Mouse (Mus musculus) stomach, postnatal 0 days (tissue): ENCODE data around the gene Wdr74. TPM values are rescaled to one million over a fixed set of nuclear protein-coding genes. Genes with fewer than 3 reads are reported as not detected.

Experiments used
- ATAC-seq: fragments of 200-750 bp; cut with Nextera tagmentation; 2 replicates; pipeline ENCODE4 v1.8.0; 2017; ENCODE audit not compliant: low FRiP score, low TSS enrichment
- DNase-seq: peaks from one replicate; pipeline ENCODE4 v3.0.0-alpha.2; 2016; ENCODE audit warnings: low spot score
- H3K27ac ChIP-seq: fragments of 300-500 bp; sonication (generic); replicated peaks from 2 replicates; pipeline ENCODE4 v1.5.1; 2014; ENCODE audit warnings: mild to moderate bottlenecking, control low read depth
- H3K27me3 ChIP-seq: fragments of 300-500 bp; sonication (generic); 2 replicates; pipeline ENCODE4 v1.6.1; 2014; ENCODE audit warnings: low read length; ENCODE audit not compliant: control insufficient read depth, insufficient read depth
- H3K36me3 ChIP-seq: fragments of 300-500 bp; sonication (generic); 2 replicates; pipeline ENCODE4 v1.6.1; 2014; ENCODE audit warnings: low read length, mixed read lengths; ENCODE audit not compliant: control insufficient read depth, insufficient read depth
- H3K4me1 ChIP-seq: fragments of 300-500 bp; sonication (generic); replicated peaks from 2 replicates; pipeline ENCODE4 v1.6.1; 2014; ENCODE audit warnings: antibody characterized with exemption; ENCODE audit not compliant: control insufficient read depth, insufficient read depth
- H3K4me2 ChIP-seq: fragments of 300-500 bp; sonication (generic); replicated peaks from 2 replicates; pipeline ENCODE4 v1.6.1; 2014; ENCODE audit warnings: low read depth, mild to moderate bottlenecking, control low read depth, moderate library complexity
- H3K4me3 ChIP-seq: fragments of 300-500 bp; sonication (generic); 2 replicates; pipeline ENCODE4 v1.5.1; 2014; ENCODE audit warnings: low read depth, low read length, control low read depth
- H3K9ac ChIP-seq: fragments of 300-500 bp; sonication (generic); 2 replicates; pipeline ENCODE4 v1.6.1; 2014; ENCODE audit warnings: mild to moderate bottlenecking, low read length, control low read depth, mixed read lengths
- H3K9me3 ChIP-seq: fragments of 300-500 bp; sonication (generic); 2 replicates; pipeline ENCODE4 v1.6.1; 2016; ENCODE audit warnings: low read length; ENCODE audit not compliant: control insufficient read depth
- CTCF ChIP-seq: IDR thresholded peaks from 2 replicates; pipeline ENCODE4 v1.5.1; 2016; ENCODE audit warnings: antibody characterized with exemption, low read depth, mild to moderate bottlenecking, moderate library complexity
- EP300 ChIP-seq: optimal IDR thresholded peaks from 2 replicates; pipeline ENCODE3; 2016; ENCODE audit warnings: antibody characterized with exemption
- WGBS: fragments of 180-500 bp; shearing (Covaris S2); extraction: QIAGEN DNeasy Blood & Tissue Kit; methylation state at CpG from one replicate; pipeline ENCODE4 v1.1.7; 2014; 5-methylcytosine and 5-hydroxymethylcytosine counted together
- microRNA-seq: library from miRNA; unstranded; fragments of <30 nt; microRNA quantifications from one replicate; pipeline ENCODE4, GENCODE M21; 2016
- polyA plus RNA-seq: library from polyadenylated mRNA; unstranded; fragments of >200 nt; fragmentation: Nextera tagmentation; extraction: Ambion mirVana; gene quantifications from 2 replicates; pipeline ENCODE4 v1.2.1, GENCODE M21; 2015

The Wdr74 gene
- polyA plus RNA-seq, 1 experiment from 2014 or later, result 55.7 TPM

DNA sequence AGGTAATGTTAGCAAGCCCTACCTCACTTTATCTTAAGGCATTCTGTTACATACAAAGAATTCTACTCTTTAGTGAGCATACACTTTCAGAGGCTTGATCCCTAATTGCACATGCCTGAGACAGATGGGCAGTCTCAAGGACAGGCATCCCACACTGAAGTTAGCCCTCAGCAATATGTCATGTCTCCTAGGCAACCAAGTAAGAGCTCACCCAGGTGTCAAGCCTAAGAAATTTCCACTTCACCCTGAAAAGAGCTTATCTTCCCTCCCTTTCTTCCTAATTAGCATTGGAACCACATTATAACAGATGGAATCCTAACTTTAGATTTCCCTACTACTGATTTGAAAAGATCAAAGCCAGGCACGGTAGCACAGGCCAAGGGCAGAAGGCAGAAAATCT lies 53.5 kb downstream of the Wdr74 start:
- H3K9me3 ChIP-seq, result no peaks in the 10 kb centered on the region
- H3K9ac ChIP-seq, result no peak overlapping the region
- DNase-seq, result no peak
- 28% methylated on average over 1 of the region's 1 CpGs for WGBS
- no peak for ATAC-seq
- H3K4me3 ChIP-seq, result no peak overlapping the region
- H3K4me2 ChIP-seq, result no peak overlapping the region
- H3K27me3 ChIP-seq, result no peaks in the 10 kb centered on the region
- no peaks in the 10 kb centered on the region for H3K4me1 ChIP-seq
- H3K36me3 ChIP-seq, result peaks cover 9% of the 10 kb centered on the region
- no peak for TF ChIP-seq EP300
- no peak for TF ChIP-seq CTCF
- H3K27ac ChIP-seq, result no peak overlapping the region

DNA sequence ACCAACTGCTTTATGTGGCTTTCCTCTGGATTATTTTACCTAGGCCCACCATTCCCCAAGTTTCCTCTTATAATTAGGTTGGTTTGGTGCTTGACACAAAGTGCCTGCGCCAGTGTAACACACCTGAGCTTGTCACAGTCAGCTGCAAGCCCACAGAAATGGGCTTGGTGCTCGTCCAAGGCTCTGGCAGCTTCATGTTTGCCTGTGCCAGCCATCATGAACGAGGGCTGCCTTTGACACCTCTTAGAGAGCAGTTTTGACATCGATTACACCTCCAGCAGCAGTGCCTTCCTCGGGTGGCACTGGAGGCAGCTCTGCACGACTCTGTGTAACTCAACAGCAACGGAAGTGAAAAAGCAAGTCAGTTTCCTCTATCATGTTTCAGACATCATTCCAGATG lies 54.5 kb downstream of the Wdr74 start:
- WGBS, result 77% methylated on average over 7 of the region's 7 CpGs
- Histone ChIP-seq H3K36me3 (peaks cover 9% of the 10 kb centered on the region), H3K27me3 (no peaks in the 10 kb centered on the region), H3K27ac (no peak overlapping the region), H3K9me3 (no peaks in the 10 kb centered on the region), H3K4me1 (no peaks in the 10 kb centered on the region), H3K4me3 (no peak overlapping the region), H3K4me2 (no peak overlapping the region), H3K9ac (no peak overlapping the region)
- no peak for ATAC-seq
- TF ChIP-seq CTCF (no peak), EP300 (no peak)
- no peak for DNase-seq

Small RNA genes lying within 50 kb of the gene (microRNA-seq; reads per million reads assigned to microRNA genes)
- not detected for gene Mir6992

Other genes starting within 250 kb of the Wdr74 start
- 0.06 TPM in 1 of 2 replicates, not detected in the other for gene Slc22a8, start 144.6 kb upstream of the Wdr74 start, polyA plus RNA-seq
- not detected in 2 replicates for gene Slc22a6, start 117.8 kb upstream of the Wdr74 start, polyA plus RNA-seq
- gene Chrm1, start 72.0 kb upstream of the Wdr74 start, polyA plus RNA-seq, result 1.4 and 1.8 TPM in 2 replicates
- gene Slc3a2, start 12.5 kb upstream of the Wdr74 start, polyA plus RNA-seq, result 82.5 and 87.0 TPM in 2 replicates
- gene 1700092M07Rik, start 4.9 kb downstream of the Wdr74 start, polyA plus RNA-seq, result 0.59 and 0.62 TPM in 2 replicates
- 81.9 and 82.2 TPM in 2 replicates for gene Stx5a, start 5.6 kb downstream of the Wdr74 start, polyA plus RNA-seq
- gene Nxf1, start 21.2 kb downstream of the Wdr74 start, polyA plus RNA-seq, result 57.5 and 61.6 TPM in 2 replicates
- 114 and 117 TPM in 2 replicates for gene Tmem223, start 35.2 kb downstream of the Wdr74 start, polyA plus RNA-seq
- gene Tmem179b, start 38.6 kb downstream of the Wdr74 start, polyA plus RNA-seq, result 95.2 and 98.4 TPM in 2 replicates
- gene Taf6l, start 50.6 kb downstream of the Wdr74 start, polyA plus RNA-seq, result 9.7 and 10.5 TPM in 2 replicates
- 103 and 108 TPM in 2 replicates for gene Polr2g, start 62.8 kb downstream of the Wdr74 start, polyA plus RNA-seq
- gene Zbtb3, start 66.7 kb downstream of the Wdr74 start, polyA plus RNA-seq, result 2.3 TPM in 2 replicates
- gene Ttc9c, start 83.5 kb downstream of the Wdr74 start, polyA plus RNA-seq, result 20.8 and 23.1 TPM in 2 replicates
- 3.6 and 3.9 TPM in 2 replicates for gene Hnrnpul2, start 84.2 kb downstream of the Wdr74 start, polyA plus RNA-seq
- not detected in 2 replicates for gene AC129217.1, start 93.9 kb downstream of the Wdr74 start, polyA plus RNA-seq
- 75.9 and 79.4 TPM in 2 replicates for gene Bscl2, start 101.6 kb downstream of the Wdr74 start, polyA plus RNA-seq
- gene Gng3, start 103.4 kb downstream of the Wdr74 start, polyA plus RNA-seq, result 7.7 and 8.6 TPM in 2 replicates
- gene Lrrn4cl, start 114.9 kb downstream of the Wdr74 start, polyA plus RNA-seq, result 2.3 and 2.6 TPM in 2 replicates
- 195 TPM in 2 replicates for gene Ubxn1, start 135.7 kb downstream of the Wdr74 start, polyA plus RNA-seq
- 81.2 and 85.2 TPM in 2 replicates for gene Uqcc3, start 145.1 kb downstream of the Wdr74 start, polyA plus RNA-seq
- 47.2 and 47.8 TPM in 2 replicates for gene Lbhd1, start 147.9 kb downstream of the Wdr74 start, polyA plus RNA-seq
- gene Gm49403, start 148.1 kb downstream of the Wdr74 start, polyA plus RNA-seq, result not detected in 2 replicates
- 48.2 and 49.9 TPM in 2 replicates for gene 1810009A15Rik, start 153.0 kb downstream of the Wdr74 start, polyA plus RNA-seq
- not detected in 2 replicates for gene Gm49416, start 153.1 kb downstream of the Wdr74 start, polyA plus RNA-seq
- 19.1 and 19.5 TPM in 2 replicates for gene Ints5, start 157.2 kb downstream of the Wdr74 start, polyA plus RNA-seq
- 32.3 and 33.3 TPM in 2 replicates for gene Ganab, start 162.2 kb downstream of the Wdr74 start, polyA plus RNA-seq
- 24.7 and 26.1 TPM in 2 replicates for gene B3gat3, start 184.5 kb downstream of the Wdr74 start, polyA plus RNA-seq
- gene Rom1, start 193.5 kb downstream of the Wdr74 start, polyA plus RNA-seq, result 3.0 and 3.6 TPM in 2 replicates
- 24.6 and 26.6 TPM in 2 replicates for gene Eml3, start 193.7 kb downstream of the Wdr74 start, polyA plus RNA-seq
- gene Mta2, start 206.0 kb downstream of the Wdr74 start, polyA plus RNA-seq, result 68.0 and 69.3 TPM in 2 replicates
- gene Tut1, start 218.0 kb downstream of the Wdr74 start, polyA plus RNA-seq, result 14.9 and 15.8 TPM in 2 replicates
- 240 and 247 TPM in 2 replicates for gene Eef1g, start 231.2 kb downstream of the Wdr74 start, polyA plus RNA-seq